Mouse (Mus musculus) midbrain, embryonic 13.5 days (tissue): Measurements from ENCODE around the gene Ppp6r3. TPM values are rescaled to one million over a fixed set of nuclear protein-coding genes. Genes with fewer than 3 reads are reported as not detected.
A peak's percentile ranks its signal among the peaks of the same experiment; 100 is the strongest.

Source experiments
- ATAC-seq: fragments of 200-750 bp; cut with Nextera tagmentation; 2 replicates; pipeline ENCODE4 v1.8.0; 2017; ENCODE audit warnings: mild to moderate bottlenecking, moderate TSS enrichment, moderate library complexity
- H3K27ac ChIP-seq: fragments of 300-500 bp; sonication (generic); 2 replicates; pipeline ENCODE4 v1.5.1; 2015; ENCODE audit warnings: inconsistent platforms, mild to moderate bottlenecking, moderate library complexity
- H3K27me3 ChIP-seq: fragments of 300-500 bp; sonication (generic); 2 replicates; pipeline ENCODE4 v1.6.1; 2015; ENCODE audit warnings: mild to moderate bottlenecking, inconsistent platforms
- H3K36me3 ChIP-seq: fragments of 300-500 bp; sonication (generic); 2 replicates; pipeline ENCODE4 v1.6.1; 2015; ENCODE audit warnings: mild to moderate bottlenecking, inconsistent platforms
- H3K4me1 ChIP-seq: fragments of 300-500 bp; sonication (generic); replicated peaks from 2 replicates; pipeline ENCODE4 v1.6.1; 2015; ENCODE audit warnings: inconsistent platforms
- H3K4me2 ChIP-seq: fragments of 300-500 bp; sonication (generic); replicated peaks from 2 replicates; pipeline ENCODE4 v1.6.1; 2015; ENCODE audit warnings: moderate library complexity, mild to moderate bottlenecking, inconsistent platforms
- H3K4me3 ChIP-seq: fragments of 300-500 bp; sonication (generic); replicated peaks from 2 replicates; pipeline ENCODE4 v1.5.1; 2015; ENCODE audit warnings: mild to moderate bottlenecking, inconsistent platforms
- H3K9ac ChIP-seq: fragments of 300-500 bp; sonication (generic); replicated peaks from 2 replicates; pipeline ENCODE4 v1.6.1; 2015; ENCODE audit warnings: mild to moderate bottlenecking, inconsistent platforms
- H3K9me3 ChIP-seq: fragments of 300-500 bp; sonication (generic); 2 replicates; pipeline ENCODE4 v1.6.1; 2016; ENCODE audit warnings: mild to moderate bottlenecking, inconsistent platforms
- WGBS: fragments of 180-500 bp; shearing (Covaris S2); methylation state at CpG from one replicate; pipeline ENCODE4 v1.1.7; 2015; 5-methylcytosine and 5-hydroxymethylcytosine counted together
- polyA plus RNA-seq: library from polyadenylated mRNA; unstranded; fragments of >200 nt; fragmentation: Nextera tagmentation; extraction: Ambion mirVana; gene quantifications from 2 replicates; pipeline ENCODE4 v1.2.1, GENCODE M21; 2015

Gene Ppp6r3
- polyA plus RNA-seq, 1 experiment from 2014 or later = 71.9 TPM

GRCm38 (mm10) chr19:3447348-3447747 is 128.2 kb downstream of the Ppp6r3 start:
- Histone ChIP-seq H3K9ac (no peak overlapping the region), H3K9me3 (no peaks in the 10 kb centered on the region), H3K27me3 (no peaks in the 10 kb centered on the region), H3K4me2 (no peak overlapping the region), H3K27ac (no peak overlapping the region), H3K4me3 (no peak overlapping the region), H3K36me3 (no peaks in the 10 kb centered on the region), H3K4me1 (no peaks in the 10 kb centered on the region; the same call in 1 of the 2 replicates)
- 69% methylated on average over 3 of the region's 3 CpGs for WGBS
- no peak for ATAC-seq

GRCm38 (mm10) chr19:3441092-3441491 is 134.5 kb downstream of the Ppp6r3 start:
- Histone ChIP-seq H3K9me3 (no peaks in the 10 kb centered on the region), H3K27ac (peak overlapping the region; percentile 39; the same call in 1 of the 2 replicates), H3K36me3 (no peaks in the 10 kb centered on the region), H3K4me1 (no peaks in the 10 kb centered on the region), H3K4me2 (no peak overlapping the region), H3K9ac (no peak overlapping the region), H3K4me3 (no peak overlapping the region), H3K27me3 (no peaks in the 10 kb centered on the region)
- no peak for ATAC-seq
- WGBS = 62% methylated on average over 10 of the region's 10 CpGs

GRCm38 (mm10) chr19:3440667-3441066 is 134.9 kb downstream of the Ppp6r3 start:
- Histone ChIP-seq H3K9me3 (no peaks in the 10 kb centered on the region), H3K9ac (no peak overlapping the region), H3K36me3 (no peaks in the 10 kb centered on the region), H3K4me3 (no peak overlapping the region), H3K27ac (0 out of 2 replicates have a peak overlapping the region, but pooled peaks have one; percentile 39), H3K4me2 (no peak overlapping the region), H3K4me1 (no peaks in the 10 kb centered on the region), H3K27me3 (no peaks in the 10 kb centered on the region)
- ATAC-seq = no peak
- 72% methylated on average over 5 of the region's 5 CpGs for WGBS

GRCm38 (mm10) chr19:3437980-3438379 is 137.6 kb downstream of the Ppp6r3 start:
- Histone ChIP-seq H3K9ac (no peak overlapping the region), H3K27me3 (no peaks in the 10 kb centered on the region), H3K4me1 (0 out of 2 replicates have a peak, but pooled peaks cover 7% of the 10 kb centered on the region), H3K4me2 (no peak overlapping the region), H3K9me3 (no peaks in the 10 kb centered on the region), H3K4me3 (no peak overlapping the region), H3K27ac (no peak overlapping the region), H3K36me3 (no peaks in the 10 kb centered on the region)
- ATAC-seq = no peak
- WGBS = 72% methylated on average over 5 of the region's 5 CpGs

GRCm38 (mm10) chr19:3436840-3437239 is 138.7 kb downstream of the Ppp6r3 start:
- Histone ChIP-seq H3K27me3 (no peaks in the 10 kb centered on the region), H3K27ac (no peak overlapping the region), H3K9me3 (no peaks in the 10 kb centered on the region), H3K9ac (no peak overlapping the region), H3K4me2 (no peak overlapping the region), H3K4me3 (no peak overlapping the region), H3K4me1 (0 out of 2 replicates have a peak, but pooled peaks cover 7% of the 10 kb centered on the region), H3K36me3 (no peaks in the 10 kb centered on the region)
- WGBS = 59% methylated on average over 9 of the region's 9 CpGs
- no peak for ATAC-seq

- no peak overlapping the region for H3K4me2 ChIP-seq
- H3K4me1 ChIP-seq = 0 out of 2 replicates have a peak, but pooled peaks cover 7% of the 10 kb centered on the region
- 75% methylated on average over 3 of the region's 3 CpGs for WGBS
- no peak overlapping the region for H3K9ac ChIP-seq
- ATAC-seq = no peak
- no peaks in the 10 kb centered on the region for H3K27me3 ChIP-seq
- no peak overlapping the region for H3K27ac ChIP-seq
- H3K9me3 ChIP-seq = no peaks in the 10 kb centered on the region
- no peaks in the 10 kb centered on the region for H3K36me3 ChIP-seq
- no peak overlapping the region for H3K4me3 ChIP-seq
These were observed 139.7 kb downstream of the Ppp6r3 start for GRCm38 (mm10) chr19:3435824-3436223.

- WGBS = 36% methylated on average over 4 of the region's 4 CpGs
- no peak overlapping the region for H3K9ac ChIP-seq
- H3K27me3 ChIP-seq = no peaks in the 10 kb centered on the region
- no peaks in the 10 kb centered on the region for H3K9me3 ChIP-seq
- H3K4me1 ChIP-seq = 0 out of 2 replicates have a peak, but pooled peaks cover 7% of the 10 kb centered on the region
- H3K4me3 ChIP-seq = no peak overlapping the region
- no peaks in the 10 kb centered on the region for H3K36me3 ChIP-seq
- no peak overlapping the region for H3K27ac ChIP-seq
- no peak for ATAC-seq
- no peak overlapping the region for H3K4me2 ChIP-seq
These were observed 140.9 kb downstream of the Ppp6r3 start for GRCm38 (mm10) chr19:3434641-3435040.

GRCm38 (mm10) chr19:3434124-3434523 is 141.4 kb downstream of the Ppp6r3 start:
- Histone ChIP-seq H3K9ac (no peak overlapping the region), H3K4me2 (no peak overlapping the region), H3K4me1 (peaks cover 11% of the 10 kb centered on the region; the same call in 1 of the 2 replicates), H3K27ac (no peak overlapping the region), H3K9me3 (no peaks in the 10 kb centered on the region), H3K4me3 (no peak overlapping the region), H3K27me3 (no peaks in the 10 kb centered on the region), H3K36me3 (no peaks in the 10 kb centered on the region)
- whole genome bisulfite sequencing = 32% methylated on average over 4 of the region's 4 CpGs
- no peak for ATAC-seq

- Histone ChIP-seq H3K36me3 (no peaks in the 10 kb centered on the region), H3K4me1 (peaks cover 13% of the 10 kb centered on the region; the same call in 1 of the 2 replicates), H3K9ac (no peak overlapping the region), H3K4me2 (no peak overlapping the region), H3K4me3 (no peak overlapping the region), H3K27ac (no peak overlapping the region), H3K9me3 (no peaks in the 10 kb centered on the region), H3K27me3 (no peaks in the 10 kb centered on the region)
- WGBS = 94% methylated on average over 1 of the region's 2 CpGs
- ATAC-seq = no peak
These were observed 143.6 kb downstream of the Ppp6r3 start for GRCm38 (mm10) chr19:3431969-3432368.

GRCm38 (mm10) chr19:3431066-3431465 is 144.5 kb downstream of the Ppp6r3 start:
- Histone ChIP-seq H3K27ac (no peak overlapping the region), H3K9ac (no peak overlapping the region), H3K4me3 (no peak overlapping the region), H3K4me2 (no peak overlapping the region), H3K4me1 (peaks cover 13% of the 10 kb centered on the region; the same call in 1 of the 2 replicates), H3K27me3 (no peaks in the 10 kb centered on the region), H3K36me3 (no peaks in the 10 kb centered on the region), H3K9me3 (no peaks in the 10 kb centered on the region)
- no peak for ATAC-seq
- 75% methylated on average over 7 of the region's 7 CpGs for WGBS

GRCm38 (mm10) chr19:3429156-3429816 is 146.3 kb downstream of the Ppp6r3 start:
- H3K4me3 ChIP-seq = no peak overlapping the region
- no peaks in the 10 kb centered on the region for H3K9me3 ChIP-seq
- H3K36me3 ChIP-seq = no peaks in the 10 kb centered on the region
- H3K9ac ChIP-seq = peak overlapping the region; percentile 28; the same call in 1 of the 2 replicates
- no peak overlapping the region for H3K4me2 ChIP-seq
- WGBS = 40% methylated on average over 7 of the region's 7 CpGs
- H3K27me3 ChIP-seq = no peaks in the 10 kb centered on the region
- peak; percentile 44 for ATAC-seq
- peak overlapping the region; percentile 59 for H3K27ac ChIP-seq
- H3K4me1 ChIP-seq = peaks cover 13% of the 10 kb centered on the region; the same call in 1 of the 2 replicates

GRCm38 (mm10) chr19:3428057-3428830 is 147.3 kb downstream of the Ppp6r3 start:
- Histone ChIP-seq H3K9ac (0 out of 2 replicates have a peak overlapping the region, but pooled peaks have one; percentile 28), H3K9me3 (no peaks in the 10 kb centered on the region), H3K4me3 (no peak overlapping the region), H3K27me3 (no peaks in the 10 kb centered on the region), H3K27ac (no peak overlapping the region), H3K36me3 (no peaks in the 10 kb centered on the region), H3K4me2 (no peak overlapping the region), H3K4me1 (peaks cover 6% of the 10 kb centered on the region; the same call in 1 of the 2 replicates)
- WGBS = 87% methylated on average over 15 of the region's 15 CpGs
- no peak for ATAC-seq
